Mouse (Mus musculus) forebrain, embryonic 15.5 days (tissue): ENCODE data around the gene Tmem62. TPM values are rescaled to one million over a fixed set of nuclear protein-coding genes. Genes with fewer than 3 reads are reported as not detected.
A peak's percentile ranks its signal among the peaks of the same experiment; 100 is the strongest.

Experiments
- ATAC-seq: fragments of 200-750 bp; cut with Nextera tagmentation; replicated peaks from 2 replicates; pipeline ENCODE4 v1.8.0; 2017; ENCODE audit warnings: mild to moderate bottlenecking, moderate TSS enrichment, moderate library complexity
- H3K27ac ChIP-seq: fragments of 300-500 bp; sonication (generic); replicated peaks from 2 replicates; pipeline ENCODE4 v1.5.1; 2015; ENCODE audit warnings: mild to moderate bottlenecking, inconsistent platforms
- H3K27me3 ChIP-seq: fragments of 300-500 bp; sonication (generic); 2 replicates; pipeline ENCODE4 v1.6.1; 2015; ENCODE audit warnings: inconsistent platforms
- H3K36me3 ChIP-seq: fragments of 300-500 bp; sonication (generic); 2 replicates; pipeline ENCODE4 v1.6.1; 2015; ENCODE audit warnings: mild to moderate bottlenecking, inconsistent platforms
- H3K4me1 ChIP-seq: fragments of 300-500 bp; sonication (generic); 2 replicates; pipeline ENCODE4 v1.6.1; 2015; ENCODE audit warnings: inconsistent platforms
- H3K4me2 ChIP-seq: fragments of 300-500 bp; sonication (generic); replicated peaks from 2 replicates; pipeline ENCODE4 v1.6.1; 2015; ENCODE audit warnings: mild to moderate bottlenecking, inconsistent platforms
- H3K4me3 ChIP-seq: fragments of 300-500 bp; sonication (generic); 2 replicates; pipeline ENCODE4 v1.5.1; 2015; ENCODE audit warnings: mild to moderate bottlenecking, inconsistent platforms
- H3K9ac ChIP-seq: fragments of 300-500 bp; sonication (generic); replicated peaks from 2 replicates; pipeline ENCODE4 v1.6.1; 2015; ENCODE audit warnings: mild to moderate bottlenecking, inconsistent platforms
- H3K9me3 ChIP-seq: fragments of 300-500 bp; sonication (generic); 2 replicates; pipeline ENCODE4 v1.6.1; 2016; ENCODE audit warnings: inconsistent platforms
- WGBS: fragments of 180-500 bp; shearing (Covaris S2); methylation state at CpG from one replicate; pipeline ENCODE4 v1.1.7; 2015; ENCODE audit warnings: mixed read lengths; 5-methylcytosine and 5-hydroxymethylcytosine counted together
- polyA plus RNA-seq: library from polyadenylated mRNA; unstranded; fragments of >200 nt; fragmentation: Nextera tagmentation; extraction: Ambion mirVana; gene quantifications from 2 replicates; pipeline ENCODE4 v1.2.1, GENCODE M21; 2015

Gene Tmem62
- 7.9 and 8.1 TPM in 2 replicates for polyA plus RNA-seq

- Histone ChIP-seq H3K9me3 (no peaks in the 10 kb centered on the region), H3K4me3 (peak within 1 kb of the TSS; percentile 88), H3K36me3 (no peaks in the 10 kb centered on the region), H3K4me2 (peak within 1 kb of the TSS; percentile 87), H3K4me1 (peaks cover 10% of the 10 kb centered on the region; the same call in 1 of the 2 replicates), H3K27me3 (no peaks in the 10 kb centered on the region), H3K27ac (peak within 1 kb of the TSS; percentile 85), H3K9ac (peak within 1 kb of the TSS; percentile 91)
- ATAC-seq: peak; percentile 79
- WGBS: under 1% methylated on average over 71 of the region's 71 CpGs
Measured at GRCm38 (mm10) chr2:120976990-120977925, at the start of gene Tmem62. TSS of gene Tmem62 (plus strand) at chr2:120977017.

- ATAC-seq: no peak
- no peaks in the 10 kb centered on the region for H3K4me1 ChIP-seq
- no peaks in the 10 kb centered on the region for H3K27me3 ChIP-seq
- peaks cover 69% of the 10 kb centered on the region for H3K36me3 ChIP-seq
- no peak overlapping the region for H3K9ac ChIP-seq
- no peak overlapping the region for H3K4me3 ChIP-seq
- 94% methylated on average over 3 of the region's 3 CpGs for WGBS
- no peak overlapping the region for H3K27ac ChIP-seq
- H3K9me3 ChIP-seq: no peaks in the 10 kb centered on the region
- no peak overlapping the region for H3K4me2 ChIP-seq
Measured at GRCm38 (mm10) chr2:120933038-120933437, 43.8 kb upstream of the Tmem62 start.

GRCm38 (mm10) chr2:120951208-120951607 lies 25.6 kb upstream of the Tmem62 start:
- no peak overlapping the region for H3K4me3 ChIP-seq
- no peak overlapping the region for H3K9ac ChIP-seq
- no peak overlapping the region for H3K27ac ChIP-seq
- no peak for ATAC-seq
- no peaks in the 10 kb centered on the region for H3K4me1 ChIP-seq
- no peaks in the 10 kb centered on the region for H3K9me3 ChIP-seq
- 68% methylated on average over 5 of the region's 5 CpGs for WGBS
- no peak overlapping the region for H3K4me2 ChIP-seq
- H3K36me3 ChIP-seq: peaks cover 59% of the 10 kb centered on the region
- H3K27me3 ChIP-seq: no peaks in the 10 kb centered on the region

- ATAC-seq: no peak
- H3K9ac ChIP-seq: no peak overlapping the region
Measured at GRCm38 (mm10) chr2:120952176-120952938, 24.5 kb upstream of the Tmem62 start.

GRCm38 (mm10) chr2:120959363-120959762 lies 17.5 kb upstream of the Tmem62 start:
- H3K4me1 ChIP-seq: no peaks in the 10 kb centered on the region
- WGBS: 89% methylated on average over 2 of the region's 2 CpGs
- no peak overlapping the region for H3K27ac ChIP-seq
- peaks cover 27% of the 10 kb centered on the region for H3K36me3 ChIP-seq
- no peak overlapping the region for H3K4me3 ChIP-seq
- H3K27me3 ChIP-seq: no peaks in the 10 kb centered on the region
- no peak for ATAC-seq
- no peak overlapping the region for H3K4me2 ChIP-seq
- no peaks in the 10 kb centered on the region for H3K9me3 ChIP-seq
- H3K9ac ChIP-seq: no peak overlapping the region

More at GRCm38 (mm10) chr2:120952176-120952938, 24.5 kb upstream of the Tmem62 start:
- no peaks in the 10 kb centered on the region for H3K9me3 ChIP-seq
- no peak overlapping the region for H3K4me3 ChIP-seq
- H3K4me2 ChIP-seq: no peak overlapping the region
- H3K36me3 ChIP-seq: peaks cover 49% of the 10 kb centered on the region
- WGBS: 86% methylated on average over 2 of the region's 2 CpGs
- H3K4me1 ChIP-seq: no peaks in the 10 kb centered on the region
- H3K27me3 ChIP-seq: no peaks in the 10 kb centered on the region
- no peak overlapping the region for H3K27ac ChIP-seq

GRCm38 (mm10) chr2:120959827-120960226 lies 17.0 kb upstream of the Tmem62 start:
- no peak for ATAC-seq
- Histone ChIP-seq H3K9ac (no peak overlapping the region), H3K4me1 (no peaks in the 10 kb centered on the region), H3K4me2 (no peak overlapping the region), H3K27ac (no peak overlapping the region), H3K36me3 (peaks cover 22% of the 10 kb centered on the region), H3K4me3 (no peak overlapping the region), H3K9me3 (no peaks in the 10 kb centered on the region), H3K27me3 (no peaks in the 10 kb centered on the region)
- 94% methylated on average over 5 of the region's 5 CpGs for WGBS

- 94% methylated on average over 1 of the region's 1 CpGs for WGBS
Measured at GRCm38 (mm10) chr2:120960261-120960660, 16.6 kb upstream of the Tmem62 start.

GRCm38 (mm10) chr2:120963110-120963509 lies 13.7 kb upstream of the Tmem62 start:
- WGBS: 96% methylated on average over 7 of the region's 7 CpGs
- H3K36me3 ChIP-seq: peaks cover 19% of the 10 kb centered on the region
- ATAC-seq: no peak
- H3K27ac ChIP-seq: no peak overlapping the region
- no peak overlapping the region for H3K9ac ChIP-seq
- H3K9me3 ChIP-seq: no peaks in the 10 kb centered on the region
- no peak overlapping the region for H3K4me3 ChIP-seq
- H3K4me1 ChIP-seq: peaks cover 3% of the 10 kb centered on the region; the same call in 1 of the 2 replicates
- no peak overlapping the region for H3K4me2 ChIP-seq
- no peaks in the 10 kb centered on the region for H3K27me3 ChIP-seq

More at GRCm38 (mm10) chr2:120960261-120960660, 16.6 kb upstream of the Tmem62 start:
- Histone ChIP-seq H3K4me2 (no peak overlapping the region), H3K4me1 (no peaks in the 10 kb centered on the region), H3K36me3 (peaks cover 19% of the 10 kb centered on the region), H3K9ac (no peak overlapping the region), H3K27ac (no peak overlapping the region), H3K4me3 (no peak overlapping the region), H3K27me3 (no peaks in the 10 kb centered on the region), H3K9me3 (no peaks in the 10 kb centered on the region)
- ATAC-seq: no peak

- no peak for ATAC-seq
- no peak overlapping the region for H3K4me3 ChIP-seq
- no peaks in the 10 kb centered on the region for H3K9me3 ChIP-seq
- no peak overlapping the region for H3K9ac ChIP-seq
- H3K27me3 ChIP-seq: no peaks in the 10 kb centered on the region
- H3K4me2 ChIP-seq: no peak overlapping the region
- H3K27ac ChIP-seq: no peak overlapping the region
- H3K4me1 ChIP-seq: peaks cover 19% of the 10 kb centered on the region
- 93% methylated on average over 3 of the region's 3 CpGs for WGBS
- peaks cover 8% of the 10 kb centered on the region for H3K36me3 ChIP-seq
Measured at GRCm38 (mm10) chr2:120965486-120965885, 11.3 kb upstream of the Tmem62 start.

- Histone ChIP-seq H3K9me3 (no peaks in the 10 kb centered on the region), H3K4me2 (peak overlapping the region; percentile 77)
- under 1% methylated on average over 23 of the region's 23 CpGs for WGBS
Measured at GRCm38 (mm10) chr2:120970045-120970539, 6.7 kb upstream of the Tmem62 start.

GRCm38 (mm10) chr2:120970559-120971080 lies 6.2 kb upstream of the Tmem62 start, which contains the start of gene Ubr1:
TSS of gene Ubr1 (minus strand) at chr2:120970715.
- Histone ChIP-seq H3K4me3 (peak within 1 kb of the TSS; percentile 63), H3K9ac (peak within 1 kb of the TSS; percentile 73), H3K27me3 (no peaks in the 10 kb centered on the region), H3K4me1 (peaks cover 23% of the 10 kb centered on the region), H3K9me3 (no peaks in the 10 kb centered on the region), H3K4me2 (peak within 1 kb of the TSS; percentile 77), H3K36me3 (no peaks in the 10 kb centered on the region), H3K27ac (peak within 1 kb of the TSS; percentile 78)
- ATAC-seq: peak; percentile 87
- under 1% methylated on average over 39 of the region's 39 CpGs for WGBS

More at GRCm38 (mm10) chr2:120970045-120970539, 6.7 kb upstream of the Tmem62 start:
- H3K4me3 ChIP-seq: peak overlapping the region; percentile 63
- no peaks in the 10 kb centered on the region for H3K36me3 ChIP-seq
- H3K27me3 ChIP-seq: no peaks in the 10 kb centered on the region
- peak; percentile 81 for ATAC-seq
- H3K9ac ChIP-seq: peak overlapping the region; percentile 73
- H3K27ac ChIP-seq: peak overlapping the region; percentile 78
- peaks cover 26% of the 10 kb centered on the region for H3K4me1 ChIP-seq
